Mouse (Mus musculus) liver, embryonic 16.5 days (tissue): ENCODE measurements around the gene Polr2c. TPM values are rescaled to one million over a fixed set of nuclear protein-coding genes. Genes with fewer than 3 reads are reported as not detected.
A peak's percentile ranks its signal among the peaks of the same experiment; 100 is the strongest.

ENCODE experiments used
- ATAC-seq: fragments of 200-750 bp; cut with Nextera tagmentation; 2 replicates; pipeline ENCODE4 v1.8.0; 2017; ENCODE audit warnings: low read depth, mild to moderate bottlenecking, moderate number of reproducible peaks, moderate library complexity
- H3K27ac ChIP-seq: fragments of 300-500 bp; sonication (generic); 2 replicates; pipeline ENCODE4 v1.5.1; 2014; ENCODE audit warnings: mild to moderate bottlenecking, low read length
- H3K27me3 ChIP-seq: fragments of 300-500 bp; sonication (generic); 2 replicates; pipeline ENCODE4 v1.6.1; 2014; ENCODE audit warnings: low read depth, low read length, mixed read lengths; ENCODE audit not compliant: control insufficient read depth, insufficient read depth
- H3K36me3 ChIP-seq: fragments of 300-500 bp; sonication (generic); 2 replicates; pipeline ENCODE4 v1.6.1; 2014; ENCODE audit warnings: mild to moderate bottlenecking; ENCODE audit not compliant: control insufficient read depth, insufficient read depth
- H3K4me1 ChIP-seq: fragments of 300-500 bp; sonication (generic); 2 replicates; pipeline ENCODE4 v1.6.1; 2014; ENCODE audit warnings: low read depth, low read length, mixed read lengths; ENCODE audit not compliant: control insufficient read depth
- H3K4me2 ChIP-seq: fragments of 300-500 bp; sonication (generic); 2 replicates; pipeline ENCODE4 v1.6.1; 2014; ENCODE audit warnings: low read depth, low read length, mixed read lengths
- H3K4me3 ChIP-seq: fragments of 300-500 bp; sonication (generic); 2 replicates; pipeline ENCODE4 v1.5.1; 2014; ENCODE audit warnings: low read depth, mild to moderate bottlenecking, low read length
- H3K9ac ChIP-seq: fragments of 300-500 bp; sonication (generic); 2 replicates; pipeline ENCODE4 v1.6.1; 2014; ENCODE audit warnings: low read depth, low read length
- H3K9me3 ChIP-seq: fragments of 300-500 bp; sonication (generic); replicated peaks from 2 replicates; pipeline ENCODE4 v1.6.1; 2016; ENCODE audit warnings: low read length; ENCODE audit not compliant: control insufficient read depth
- WGBS: fragments of 180-500 bp; shearing (Covaris S2); extraction: QIAGEN DNeasy Blood & Tissue Kit; methylation state at CpG from one replicate; pipeline ENCODE4 v1.1.7; 2014; ENCODE audit not compliant: insufficient replicate concordance; 5-methylcytosine and 5-hydroxymethylcytosine counted together
- polyA plus RNA-seq: library from polyadenylated mRNA; unstranded; fragments of >200 nt; fragmentation: Nextera tagmentation; extraction: Ambion mirVana; gene quantifications from 2 replicates; pipeline ENCODE4 v1.2.1, GENCODE M21; 2015

Gene Polr2c
- polyA plus RNA-seq, 1 experiment from 2014 or later, result 67.0 TPM

DNA sequence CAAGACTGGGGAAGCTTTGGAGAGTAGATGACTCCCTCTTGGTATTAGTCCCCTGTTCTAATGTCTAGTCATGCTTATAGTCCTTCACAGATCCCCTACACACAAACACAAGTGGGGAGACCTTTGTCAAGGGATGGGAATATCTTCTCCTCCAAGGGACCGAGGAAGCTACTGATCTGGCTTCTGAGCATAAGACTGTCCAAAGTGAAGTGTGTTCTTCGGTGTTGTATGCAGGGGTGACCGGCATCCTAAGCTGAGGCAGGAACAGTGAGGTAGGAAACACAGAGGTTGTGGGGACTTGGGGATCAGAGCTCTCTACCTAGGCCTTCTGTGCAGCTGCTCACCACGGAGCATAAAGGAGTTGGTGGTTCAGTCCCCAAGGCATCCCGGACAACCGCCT is 64.9 kb downstream of the Polr2c start:
- Histone ChIP-seq H3K4me1 (peaks cover 27% of the 10 kb centered on the region), H3K4me2 (no peak overlapping the region)
- 40% methylated on average over 6 of the region's 6 CpGs for whole genome bisulfite sequencing

DNA sequence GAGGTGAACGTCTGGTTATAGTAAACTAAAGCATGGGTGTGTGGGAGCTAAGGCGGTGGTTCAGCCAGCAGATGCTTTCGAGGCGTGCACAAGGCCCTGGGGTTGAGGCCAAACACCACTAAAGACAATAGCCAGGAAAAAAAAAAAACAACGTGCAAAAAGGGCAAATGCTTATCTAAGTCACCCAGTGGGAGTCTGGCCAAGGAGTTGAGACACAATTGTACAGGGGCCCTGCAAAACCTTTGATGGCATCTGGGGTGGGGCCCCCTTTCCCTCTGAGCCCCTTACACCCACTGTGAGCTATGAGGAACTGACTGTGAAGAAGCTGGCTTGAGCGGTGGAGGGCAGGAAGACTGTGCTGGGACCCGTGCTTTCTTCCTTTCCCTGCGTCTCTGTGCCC is 65.4 kb downstream of the Polr2c start:
- H3K4me3 ChIP-seq, result no peak overlapping the region
- WGBS, result 9% methylated on average over 8 of the region's 8 CpGs
- no peak overlapping the region for H3K27ac ChIP-seq
- H3K36me3 ChIP-seq, result no peaks in the 10 kb centered on the region
- peaks cover 22% of the 10 kb centered on the region for H3K4me1 ChIP-seq
- H3K27me3 ChIP-seq, result peaks cover 9% of the 10 kb centered on the region
- H3K9me3 ChIP-seq, result no peaks in the 10 kb centered on the region
- ATAC-seq, result peak; percentile 62
- no peak overlapping the region for H3K9ac ChIP-seq
- H3K4me2 ChIP-seq, result no peak overlapping the region

More for the DNA sequence above, 64.9 kb downstream of the Polr2c start:
- ATAC-seq, result no peak
- no peaks in the 10 kb centered on the region for H3K9me3 ChIP-seq
- no peak overlapping the region for H3K27ac ChIP-seq
- no peak overlapping the region for H3K9ac ChIP-seq
- no peaks in the 10 kb centered on the region for H3K36me3 ChIP-seq
- H3K4me3 ChIP-seq, result no peak overlapping the region
- H3K27me3 ChIP-seq, result peaks cover 13% of the 10 kb centered on the region

Other genes starting within 250 kb of the Polr2c start
- gene Arl2bp, start 190.8 kb upstream of the Polr2c start, polyA plus RNA-seq, result 19.0 and 19.5 TPM in 2 replicates
- gene Pllp, start 161.2 kb upstream of the Polr2c start, polyA plus RNA-seq, result 0.42 and 0.96 TPM in 2 replicates
- 0.27 and 0.37 TPM in 2 replicates for gene Ccl22, start 111.9 kb upstream of the Polr2c start, polyA plus RNA-seq
- gene Cx3cl1, start 85.4 kb upstream of the Polr2c start, polyA plus RNA-seq, result 0.47 and 0.71 TPM in 2 replicates
- gene Ccl17, start 47.0 kb upstream of the Polr2c start, polyA plus RNA-seq, result not detected in 2 replicates
- 55.3 and 61.8 TPM in 2 replicates for gene Coq9, start 19.1 kb upstream of the Polr2c start, polyA plus RNA-seq
- 37.5 TPM in 2 replicates for gene Ciapin1, start 19.1 kb upstream of the Polr2c start, polyA plus RNA-seq
- gene Dok4, start 18.9 kb downstream of the Polr2c start, polyA plus RNA-seq, result 7.8 and 9.4 TPM in 2 replicates
- gene Ccdc102a, start 60.6 kb downstream of the Polr2c start, polyA plus RNA-seq, result 1.4 and 1.6 TPM in 2 replicates
- gene Adgrg5, start 66.2 kb downstream of the Polr2c start, polyA plus RNA-seq, result 0.37 and 0.39 TPM in 2 replicates
- 45.0 and 50.6 TPM in 2 replicates for gene Adgrg1, start 117.3 kb downstream of the Polr2c start, polyA plus RNA-seq
- 8.3 and 9.1 TPM in 2 replicates for gene Adgrg3, start 160.2 kb downstream of the Polr2c start, polyA plus RNA-seq
- gene Drc7, start 197.7 kb downstream of the Polr2c start, polyA plus RNA-seq, result 0.44 and 0.50 TPM in 2 replicates
- gene Katnb1, start 223.7 kb downstream of the Polr2c start, polyA plus RNA-seq, result 8.2 and 9.6 TPM in 2 replicates